ENCODE assay signal across 15 mouse cellular contexts in genomic region chr5:114393169-114393568, GRCm38 (mm10).
"Had no signal": no experiment of that assay in that cellular context is flagged by ENCODE, and none has a peak within 500 bp of the region (broad histone marks: within the 10 kb centered on the region; RNA-seq: fewer than 3 reads in every experiment).

No protein-coding gene starts in this region.

- ATAC-seq: liver, postnatal 0 days; midbrain, embryonic 15.5 days had no signal

- H3K4me1 ChIP-seq: limb, embryonic 12.5 days; liver, embryonic 13.5 days; lung, embryonic 15.5 days; midbrain, embryonic 15.5 days; neural tube, embryonic 12.5 days had no signal

- H3K4me3 ChIP-seq: limb, embryonic 12.5 days; liver, embryonic 13.5 days; lung, embryonic 15.5 days; megakaryocyte, embryonic 14.5 days; midbrain, embryonic 15.5 days; neural tube, embryonic 12.5 days had no signal

- H3K27ac ChIP-seq: limb, embryonic 12.5 days; liver, embryonic 13.5 days; lung, embryonic 15.5 days; macrophage; midbrain, embryonic 15.5 days; neural tube, embryonic 12.5 days; stomach, postnatal 0 days had no signal

- H3K9ac ChIP-seq: limb, embryonic 12.5 days; liver, embryonic 13.5 days; liver, postnatal 0 days; lung, embryonic 15.5 days; midbrain, embryonic 15.5 days; neural tube, embryonic 12.5 days had no signal

- H3K4me2 ChIP-seq: limb, embryonic 12.5 days; liver, embryonic 13.5 days; lung, embryonic 15.5 days; midbrain, embryonic 11.5 days; midbrain, embryonic 15.5 days; neural tube, embryonic 12.5 days had no signal

- H3K9me3 ChIP-seq: limb, embryonic 12.5 days; liver, embryonic 13.5 days; lung, embryonic 15.5 days; megakaryocyte, embryonic 14.5 days; midbrain, embryonic 15.5 days; neural tube, embryonic 12.5 days had no signal

- DNase-seq: kidney, postnatal 36 days; layer of hippocampus, adult 9-11 months; liver; liver, embryonic 13.5 days; liver, postnatal 0 days; lung, postnatal 14 days; thymus, postnatal 14 days had no signal

- H3K27me3 ChIP-seq: limb, embryonic 12.5 days; liver, embryonic 13.5 days; lung, embryonic 15.5 days; megakaryocyte, embryonic 14.5 days; midbrain, embryonic 15.5 days; neural tube, embryonic 12.5 days had no signal
